Mouse (Mus musculus) embryo, embryonic 11.5 days (tissue): Measurements from ENCODE around the gene Zap70.

ENCODE experiments used
- DNase-seq: peaks from one replicate; pipeline ENCODE4 v3.0.0-alpha.2; 2012; ENCODE audit warnings: low read depth, low spot score

Zap70 gene

GRCm38 (mm10) chr1:36830913-36831866, 69.6 kb downstream of the Zap70 start:
- no peak for DNase-seq
